Mouse (Mus musculus): ENCODE measurements around the gene Slc13a1.

Slc13a1 gene

GRCm38 (mm10) chr6:24076089-24076488 lies 91.8 kb downstream of the Slc13a1 start:
- DNase-seq (ENCODE audit: low spot score): no peak

- DNase-seq (ENCODE audit: low spot score): no peak
These were observed 95.1 kb downstream of the Slc13a1 start for GRCm38 (mm10) chr6:24072804-24073203.

GRCm38 (mm10) chr6:24059754-24060153 lies 108.1 kb downstream of the Slc13a1 start:
- no peak for DNase-seq (ENCODE audit: low spot score)

GRCm38 (mm10) chr6:24055086-24055485 lies 112.8 kb downstream of the Slc13a1 start:
- DNase-seq (ENCODE audit: low spot score): no peak

GRCm38 (mm10) chr6:24054086-24054710 lies 113.7 kb downstream of the Slc13a1 start:
- DNase-seq (ENCODE audit: low spot score): no peak

GRCm38 (mm10) chr6:24047014-24047770 lies 120.7 kb downstream of the Slc13a1 start:
- DNase-seq (ENCODE audit: low spot score): no peak

- no peak for DNase-seq (ENCODE audit: low spot score)
These were observed 124.4 kb downstream of the Slc13a1 start for GRCm38 (mm10) chr6:24043496-24043895.
